Mouse (Mus musculus) embryonic fibroblast, embryonic 13.5 days (primary cell): ENCODE data around the gene Fbh1. TPM values are rescaled to one million over a fixed set of nuclear protein-coding genes. Genes with fewer than 3 reads are reported as not detected.

Experiments
- H3K27ac ChIP-seq: 2 replicates; pipeline ENCODE4 v1.5.1; 2012; ENCODE audit warnings: low read length, control low read depth, inconsistent platforms; ENCODE audit not compliant: insufficient read depth
- H3K4me1 ChIP-seq: 2 replicates; pipeline ENCODE4 v1.6.1; 2011; ENCODE audit warnings: low read length; ENCODE audit not compliant: control insufficient read depth, insufficient read depth
- H3K4me3 ChIP-seq: 2 replicates; pipeline ENCODE4 v1.5.1; 2011; ENCODE audit warnings: mild to moderate bottlenecking, control low read depth, low read length; ENCODE audit not compliant: insufficient read depth
- CTCF ChIP-seq: IDR thresholded peaks from 2 replicates; pipeline ENCODE4 v1.5.1; 2011; ENCODE audit warnings: mild to moderate bottlenecking, control low read depth, low read length, moderate library complexity, borderline replicate concordance; ENCODE audit not compliant: insufficient read depth
- POLR2A ChIP-seq: IDR thresholded peaks from 2 replicates; pipeline ENCODE4 v1.6.1; 2011; ENCODE audit warnings: low read depth, mild to moderate bottlenecking, control low read depth, low read length, moderate library complexity
- polyA plus RNA-seq: library from polyadenylated mRNA; stranded (reverse); fragments of >200 nt; gene quantifications from 2 replicates; pipeline ENCODE4 v1.2.4, GENCODE M21; 2011; ENCODE audit warnings: low read depth; ENCODE audit not compliant: missing spikeins, insufficient read length

The Fbh1 gene
- polyA plus RNA-seq, 1 experiment: 106 TPM

GRCm38 (mm10) chr2:11771701-11772100 lies 5.7 kb downstream of the Fbh1 start:
- 0 out of 2 replicates have a peak, but pooled peaks cover 2% of the 10 kb centered on the region for H3K4me1 ChIP-seq
- H3K27ac ChIP-seq: no peak overlapping the region
- TF ChIP-seq POLR2A (no peak), CTCF (no peak)
- H3K4me3 ChIP-seq: no peak overlapping the region

DNA sequence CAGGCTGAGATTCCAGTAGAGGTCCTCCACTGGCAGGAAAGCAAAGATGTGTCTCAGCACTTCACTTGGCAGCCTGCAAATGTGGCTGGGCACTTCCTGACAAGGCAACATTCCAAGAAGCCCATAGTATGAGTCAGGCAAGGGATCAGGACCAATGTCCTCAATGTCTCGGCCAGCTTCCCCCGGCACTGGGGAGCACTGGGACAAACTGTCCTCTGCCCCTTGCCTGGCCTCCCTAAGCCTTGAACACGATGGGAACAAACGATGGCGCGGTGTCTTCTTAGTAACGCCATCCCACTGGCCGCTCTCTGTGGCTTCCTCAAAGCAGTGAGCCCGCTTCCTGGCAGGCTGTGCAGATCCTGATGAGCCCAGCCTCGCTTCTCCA lies 10.2 kb downstream of the Fbh1 start:
- H3K4me1 ChIP-seq: 0 out of 2 replicates have a peak, but pooled peaks cover 2% of the 10 kb centered on the region
- TF ChIP-seq POLR2A (no peak), CTCF (no peak)
- H3K27ac ChIP-seq: no peak overlapping the region
- no peak overlapping the region for H3K4me3 ChIP-seq

GRCm38 (mm10) chr2:11766485-11767160 lies 10.8 kb downstream of the Fbh1 start:
- H3K4me1 ChIP-seq: 0 out of 2 replicates have a peak, but pooled peaks cover 2% of the 10 kb centered on the region
- H3K4me3 ChIP-seq: no peak overlapping the region
- no peak for TF ChIP-seq POLR2A
- TF ChIP-seq CTCF: no peak
- no peak overlapping the region for H3K27ac ChIP-seq

GRCm38 (mm10) chr2:11765694-11766093 lies 11.7 kb downstream of the Fbh1 start:
- Histone ChIP-seq H3K27ac (no peak overlapping the region), H3K4me1 (0 out of 2 replicates have a peak, but pooled peaks cover 2% of the 10 kb centered on the region), H3K4me3 (no peak overlapping the region)
- TF ChIP-seq CTCF: no peak
- no peak for TF ChIP-seq POLR2A

- Histone ChIP-seq H3K4me1 (0 out of 2 replicates have a peak, but pooled peaks cover 2% of the 10 kb centered on the region), H3K4me3 (no peak overlapping the region), H3K27ac (no peak overlapping the region)
- TF ChIP-seq POLR2A: no peak
- TF ChIP-seq CTCF: no peak
Measured at GRCm38 (mm10) chr2:11762541-11762940, 14.8 kb downstream of the Fbh1 start.

DNA sequence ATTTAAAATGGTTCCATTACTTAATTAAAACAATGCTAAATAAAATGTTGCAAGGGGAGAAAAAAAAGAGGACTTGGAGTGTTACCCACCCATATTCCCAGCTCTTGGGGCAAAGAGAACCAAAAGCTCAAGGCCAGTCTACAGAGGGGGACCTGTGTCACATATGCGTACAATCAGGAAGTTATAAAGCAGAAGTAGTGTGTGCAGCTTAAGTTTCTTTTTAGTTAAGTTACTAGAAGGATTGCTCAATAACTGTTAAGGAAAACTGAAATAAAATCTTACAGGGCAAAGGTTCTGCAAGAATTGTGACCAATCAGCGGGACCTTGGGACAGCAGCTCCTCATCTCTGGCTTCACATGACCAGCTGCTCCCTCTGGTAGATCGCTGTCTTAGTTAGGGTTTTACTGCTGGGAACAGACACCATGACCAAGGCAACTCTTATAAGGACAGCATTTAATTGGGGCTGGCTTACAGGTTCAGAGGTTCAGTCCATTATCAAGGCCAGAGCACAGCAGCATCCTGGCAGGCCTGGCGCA lies 37.8 kb downstream of the Fbh1 start:
- no peaks in the 10 kb centered on the region for H3K4me1 ChIP-seq
- TF ChIP-seq CTCF: no peak
- no peak for TF ChIP-seq POLR2A
- H3K27ac ChIP-seq: no peak overlapping the region
- H3K4me3 ChIP-seq: no peak overlapping the region

- no peaks in the 10 kb centered on the region for H3K4me1 ChIP-seq
- no peak for TF ChIP-seq CTCF
- TF ChIP-seq POLR2A: no peak
- H3K27ac ChIP-seq: no peak overlapping the region
Measured at GRCm38 (mm10) chr2:11738794-11739193, 38.6 kb downstream of the Fbh1 start.

DNA sequence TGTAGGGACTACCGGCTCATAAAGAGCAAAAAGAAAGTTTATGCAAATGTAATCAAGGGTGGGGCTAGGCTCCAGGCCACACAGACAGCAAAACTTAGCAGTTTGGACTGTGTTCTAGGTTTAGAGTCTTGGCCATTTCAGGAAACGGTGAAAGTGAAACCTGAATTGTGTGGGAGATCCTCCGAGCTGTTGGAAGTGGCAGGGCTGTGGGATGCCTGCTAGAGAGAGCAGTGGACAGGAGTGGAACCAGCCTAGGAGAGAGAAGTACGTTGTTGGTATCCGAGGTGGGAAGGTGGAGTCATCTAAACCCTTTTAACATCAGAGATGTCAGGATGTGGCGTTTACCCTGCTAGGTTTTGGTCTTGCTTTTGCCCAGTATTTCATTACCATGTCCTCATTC lies 41.5 kb downstream of the Fbh1 start:
- no peak overlapping the region for H3K27ac ChIP-seq
- TF ChIP-seq POLR2A: no peak
- no peak for TF ChIP-seq CTCF
- H3K4me3 ChIP-seq: no peak overlapping the region
- no peaks in the 10 kb centered on the region for H3K4me1 ChIP-seq

More at GRCm38 (mm10) chr2:11738794-11739193, 38.6 kb downstream of the Fbh1 start:
- no peak overlapping the region for H3K4me3 ChIP-seq

- TF ChIP-seq POLR2A (no peak), CTCF (no peak)
- H3K4me1 ChIP-seq: no peaks in the 10 kb centered on the region
- no peak overlapping the region for H3K27ac ChIP-seq
- H3K4me3 ChIP-seq: no peak overlapping the region
Measured at GRCm38 (mm10) chr2:11732978-11733377, 44.4 kb downstream of the Fbh1 start.

- TF ChIP-seq CTCF (no peak), POLR2A (no peak)
- Histone ChIP-seq H3K4me1 (no peaks in the 10 kb centered on the region), H3K27ac (no peak overlapping the region), H3K4me3 (no peak overlapping the region)
Measured at GRCm38 (mm10) chr2:11729091-11729490, 48.3 kb downstream of the Fbh1 start.
